Mouse (Mus musculus): Measurements from ENCODE around the gene Sycp3.
"Not testable (repeated sequence)": the region's sequence is repeated elsewhere in the genome, so short reads cannot be mapped to it uniquely, and the experiment has no call there.

Gene Sycp3

DNA sequence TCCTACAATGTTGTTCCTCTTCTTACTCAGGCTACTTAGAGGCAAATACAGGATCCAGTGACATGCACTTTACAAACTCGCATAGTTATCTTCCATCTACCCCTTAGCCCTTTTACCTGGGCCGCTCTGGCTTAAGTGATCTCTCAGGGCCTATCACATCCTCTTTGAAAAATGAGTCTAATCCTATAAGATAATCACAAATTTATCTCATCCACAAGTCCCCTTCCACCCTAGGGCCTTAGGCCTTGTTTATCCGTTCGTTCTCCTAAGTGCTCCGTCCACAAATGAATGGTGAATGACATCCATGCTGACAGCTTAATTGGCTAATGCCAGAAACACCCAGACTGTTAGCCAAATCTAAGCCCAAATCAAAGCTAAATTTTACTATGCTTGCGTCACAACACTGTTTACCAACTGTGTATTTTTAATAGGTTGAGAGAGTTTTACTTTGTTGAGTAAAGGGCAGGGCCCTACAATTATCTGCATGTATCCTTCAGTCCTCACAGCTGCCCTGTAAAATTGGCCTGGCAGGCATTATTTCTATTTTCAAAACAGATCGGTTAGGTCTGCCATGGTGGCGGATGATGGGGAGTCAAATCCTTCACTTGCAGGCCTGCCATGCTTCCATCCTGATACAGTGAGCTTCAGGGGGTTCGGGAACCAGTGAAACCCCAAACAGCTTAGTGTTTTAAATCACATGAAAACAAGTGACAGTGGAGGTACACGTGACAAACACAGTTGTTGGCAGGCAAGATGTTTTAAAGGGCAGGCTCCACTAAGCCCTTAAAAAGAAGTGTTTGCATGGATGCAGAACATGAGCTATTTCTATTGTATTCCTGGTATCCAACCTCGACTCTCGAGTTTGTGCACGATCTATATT, 42.8 kb downstream of the Sycp3 start:
- DNase-seq: peak in 1 of 2 experiments; percentile 15

DNA sequence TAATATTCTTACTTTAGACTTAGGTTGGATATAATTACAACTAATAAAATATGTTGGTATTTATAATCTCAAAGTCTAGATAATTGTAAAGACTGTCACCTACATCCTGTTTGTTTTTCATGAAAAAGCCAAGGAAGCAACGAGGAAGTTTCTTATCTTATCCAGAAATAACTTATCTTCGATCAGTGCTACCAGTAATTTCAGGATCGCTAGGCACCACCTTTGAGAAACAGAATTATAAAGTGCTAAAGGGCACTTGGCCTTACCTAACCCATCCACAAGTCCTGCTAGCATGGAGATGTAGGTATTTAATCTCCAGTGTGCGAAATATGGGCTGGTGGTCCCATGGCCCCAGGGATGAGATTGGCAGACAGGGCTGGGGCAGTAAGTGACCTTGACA, 43.5 kb downstream of the Sycp3 start:
- no peak for DNase-seq

DNA sequence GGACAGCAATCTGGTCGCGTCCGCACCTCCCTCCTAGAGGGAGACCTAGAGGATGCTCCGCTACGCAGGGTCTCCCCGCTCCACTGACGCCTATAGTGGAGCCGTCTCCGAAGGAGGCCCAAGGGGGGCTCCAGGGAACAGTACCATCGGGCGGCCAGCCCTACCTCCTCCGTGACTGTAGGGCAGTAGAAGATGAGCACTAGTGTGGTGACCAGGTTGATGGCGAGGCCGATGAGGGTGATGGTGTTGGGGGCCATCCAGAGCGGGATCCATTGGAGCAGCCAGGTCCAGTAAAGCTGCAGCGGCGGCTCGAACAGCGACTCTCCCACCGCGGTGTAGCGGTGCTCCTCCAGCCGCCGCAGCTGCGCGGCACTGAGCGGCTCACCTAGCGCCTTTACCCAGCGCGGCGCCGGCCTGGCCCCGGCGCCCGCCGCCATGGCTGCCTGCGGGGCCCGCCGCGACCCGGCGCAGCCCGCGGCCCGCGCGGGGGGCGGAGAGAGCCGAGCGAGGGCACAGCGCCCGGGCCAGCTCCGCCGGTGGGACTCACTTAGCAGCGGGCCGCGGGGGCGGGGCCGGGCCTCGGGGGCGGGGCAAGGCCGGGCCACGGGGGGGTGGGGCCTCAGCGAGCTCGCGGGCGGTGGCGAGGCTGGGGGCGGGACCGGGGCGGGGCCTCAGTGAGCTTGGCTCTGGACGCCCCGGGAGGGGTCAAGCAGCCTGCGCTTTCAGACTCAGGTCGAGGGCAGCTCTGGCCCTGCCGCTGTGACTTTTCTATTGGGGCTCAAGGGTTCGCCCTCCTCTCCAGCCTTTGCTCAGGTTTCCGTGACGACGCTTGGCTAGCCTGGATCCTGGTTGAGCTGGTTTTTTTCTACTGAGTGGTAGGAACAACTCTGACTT, 44.3 kb downstream of the Sycp3 start, which contains the start of gene Chpt1:
Gene Chpt1, minus strand, starts transcription at position 653 of the 894 bp plus-strand sequence.
- peak; percentile 95 to 97 for DNase-seq

DNA sequence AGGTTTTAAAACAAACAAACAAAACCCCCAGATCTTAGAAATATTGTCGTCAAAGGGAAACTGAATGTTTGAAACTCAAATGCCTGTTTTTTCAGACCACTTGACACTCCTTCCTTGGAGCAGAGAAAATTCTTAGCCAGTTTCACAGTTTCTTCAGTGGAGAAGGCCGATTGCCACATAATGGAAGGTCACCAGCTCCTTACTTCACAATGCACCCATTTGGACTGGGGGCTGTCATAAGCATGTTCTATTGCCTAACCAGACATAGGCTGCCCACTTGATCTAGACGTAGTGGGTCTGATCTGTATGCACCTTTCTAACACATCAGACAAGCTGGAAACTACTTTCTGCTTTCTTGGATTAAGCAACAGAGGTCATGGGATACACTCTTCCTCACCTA, 45.1 kb downstream of the Sycp3 start:
- DNase-seq: no peak

DNA sequence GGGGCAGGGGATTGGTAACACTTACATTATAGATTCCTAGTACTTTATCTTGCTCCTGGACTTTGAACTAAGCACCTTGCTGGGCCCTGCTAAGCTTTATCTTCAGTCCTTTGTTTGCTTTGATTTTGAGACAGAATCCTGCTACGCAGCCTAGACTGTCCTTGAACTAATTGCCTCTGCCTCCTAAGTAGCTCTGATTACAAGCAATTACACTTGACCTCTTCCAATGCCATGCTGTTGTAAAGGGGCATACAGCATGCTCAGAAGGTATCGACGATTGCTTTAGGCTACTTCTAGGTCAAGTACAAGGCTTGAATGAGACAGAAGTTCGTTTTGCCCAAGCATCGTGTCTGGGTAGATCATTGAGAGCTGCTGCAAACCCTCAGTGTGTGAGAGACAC, 45.9 kb downstream of the Sycp3 start:
- DNase-seq: no peak

DNA sequence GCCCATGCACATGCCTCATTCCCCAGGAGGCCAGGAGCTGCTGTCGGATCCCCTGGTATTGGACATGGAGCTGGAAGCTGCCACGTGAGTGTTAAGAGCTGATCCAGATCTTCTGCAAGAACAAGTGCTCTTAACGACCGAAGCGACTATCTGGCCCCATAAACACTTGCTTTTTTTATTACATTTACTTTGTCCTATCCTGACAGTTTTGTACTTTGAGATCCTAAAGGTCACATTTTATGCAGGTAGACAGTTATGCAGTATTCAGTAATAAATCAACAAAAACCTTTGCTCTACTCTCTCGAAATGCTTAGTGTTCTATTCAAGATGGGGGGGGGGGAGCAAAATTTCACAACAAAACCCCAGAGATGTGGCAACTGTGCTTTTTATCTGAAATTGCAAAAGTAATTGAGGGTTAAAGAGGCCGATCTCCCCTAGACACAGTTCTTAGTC, 48.3 kb downstream of the Sycp3 start:
- DNase-seq: no peak

DNA sequence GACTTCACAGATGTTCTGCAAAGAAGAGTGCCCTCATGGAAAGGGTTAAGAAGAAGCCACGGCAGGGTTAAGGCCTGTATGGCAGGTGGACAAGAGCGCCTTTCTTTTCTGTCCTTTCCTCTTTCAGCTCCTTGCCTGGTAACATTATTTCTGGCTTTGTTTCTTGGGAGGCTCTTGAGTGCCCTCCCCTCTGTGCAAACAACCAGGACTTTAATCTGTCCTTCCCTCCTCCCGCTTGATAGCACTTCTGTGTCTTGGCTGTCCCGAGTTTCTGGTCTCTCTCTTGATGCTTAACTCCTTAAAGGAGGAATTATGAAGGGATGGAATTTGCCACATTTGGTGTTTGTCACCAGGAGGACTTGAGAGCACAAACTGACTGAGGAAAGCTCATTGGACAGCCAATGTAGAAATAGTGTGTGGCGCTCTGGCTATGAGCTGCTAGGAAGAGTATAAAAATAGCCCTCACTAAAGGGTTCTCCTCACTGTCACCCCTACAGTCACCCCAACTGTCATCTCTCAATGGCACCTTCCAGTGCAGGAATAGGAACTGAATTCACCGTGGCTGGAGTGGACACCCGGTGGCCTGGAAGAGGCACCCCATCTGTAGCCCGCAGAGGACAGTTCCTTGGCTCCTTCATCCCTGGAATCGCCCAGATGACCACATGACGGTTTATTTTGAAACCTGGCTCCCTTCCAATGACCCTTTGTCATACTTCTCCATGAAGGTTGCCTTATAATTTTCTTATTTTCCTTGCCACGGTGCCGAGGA, 51.3 kb downstream of the Sycp3 start:
- peak in 1 of 2 experiments; percentile 26 for DNase-seq

DNA sequence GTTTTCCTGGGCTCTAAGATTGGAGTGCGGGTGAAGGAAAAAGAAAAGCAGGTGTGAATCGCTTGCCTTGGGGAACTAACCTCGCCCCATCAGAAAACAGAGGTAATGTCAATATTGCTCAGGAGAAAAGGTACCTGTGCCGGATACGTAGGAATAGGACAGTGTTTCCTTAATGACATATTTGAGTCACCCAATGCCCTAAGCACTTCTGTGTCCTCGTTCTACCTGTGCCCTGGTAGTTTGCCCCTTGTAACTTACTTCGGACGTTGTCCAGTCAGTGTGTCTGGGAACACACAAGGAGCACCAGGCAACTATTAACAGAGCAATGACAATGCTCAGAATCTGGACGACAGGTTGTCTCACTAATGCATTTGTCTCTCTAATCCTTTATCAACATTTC, 52.0 kb downstream of the Sycp3 start:
- DNase-seq: no peak

DNA sequence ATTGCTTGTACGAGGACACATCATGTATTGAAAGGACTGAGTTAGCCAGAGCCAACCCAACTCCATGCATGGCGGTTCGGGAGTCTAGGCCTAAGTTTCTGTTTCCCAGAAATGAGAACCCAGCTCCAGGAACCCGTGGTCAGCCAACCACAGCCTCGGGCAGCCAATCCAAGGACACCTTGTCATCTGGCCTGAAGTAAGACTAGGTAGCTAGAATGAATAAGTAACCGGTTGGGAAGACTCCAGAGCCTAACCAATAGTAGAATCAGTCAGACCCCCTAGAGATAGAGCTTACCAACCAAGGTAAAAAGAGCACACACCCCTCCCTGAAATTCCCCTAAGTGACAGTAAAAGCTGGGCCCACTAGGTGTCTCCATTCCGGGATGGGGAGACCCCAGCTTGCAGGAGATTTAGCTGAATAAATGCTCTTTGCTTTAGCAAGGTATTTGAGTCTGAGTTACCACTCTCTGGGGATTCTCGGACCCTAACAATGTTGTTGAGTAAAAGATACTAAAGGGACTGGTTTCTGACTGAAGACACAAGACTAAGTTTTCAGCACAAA, 54.3 kb downstream of the Sycp3 start:
- peak; percentile 17 to 25 for DNase-seq

DNA sequence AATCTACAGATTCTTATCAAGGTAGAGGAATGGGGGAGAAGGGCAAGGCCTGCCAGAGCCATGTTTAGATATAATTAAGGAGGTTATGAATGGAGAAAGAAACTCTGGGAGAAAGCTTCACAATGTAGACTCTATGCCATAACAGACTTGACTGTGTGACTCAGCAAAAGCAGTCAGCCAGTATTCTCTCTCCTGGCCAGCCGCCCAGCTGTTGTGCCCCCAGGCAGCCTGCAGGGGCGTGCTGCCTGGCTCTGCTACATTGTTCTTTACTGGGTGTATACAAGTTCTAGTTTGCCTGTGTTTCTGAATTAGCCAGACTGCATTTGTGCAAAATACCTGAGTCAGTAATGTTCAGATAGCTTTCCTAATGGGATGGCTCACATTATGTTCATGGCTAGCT, 55.1 kb downstream of the Sycp3 start:
- DNase-seq: peak; percentile 71 to 78

DNA sequence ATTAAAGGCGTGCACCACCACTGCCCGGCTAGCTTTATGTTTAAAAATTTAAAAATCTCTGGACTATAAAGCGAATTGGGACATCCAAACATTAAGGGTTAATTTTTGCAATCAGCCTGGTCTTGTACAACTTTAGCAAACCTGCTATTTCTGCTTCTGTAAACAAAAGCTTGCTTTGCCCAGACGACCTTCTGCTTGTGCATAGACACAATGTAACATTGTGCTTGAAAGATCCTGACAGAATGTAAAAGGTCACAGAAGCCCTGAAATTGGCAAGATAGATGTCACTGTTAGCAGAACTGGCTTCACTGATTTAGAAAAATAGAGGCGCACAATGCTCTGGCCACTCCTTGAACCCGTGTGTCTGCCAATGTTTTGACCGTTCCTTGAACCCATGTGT, 55.7 kb downstream of the Sycp3 start:
- not testable (repeated sequence) for DNase-seq

DNA sequence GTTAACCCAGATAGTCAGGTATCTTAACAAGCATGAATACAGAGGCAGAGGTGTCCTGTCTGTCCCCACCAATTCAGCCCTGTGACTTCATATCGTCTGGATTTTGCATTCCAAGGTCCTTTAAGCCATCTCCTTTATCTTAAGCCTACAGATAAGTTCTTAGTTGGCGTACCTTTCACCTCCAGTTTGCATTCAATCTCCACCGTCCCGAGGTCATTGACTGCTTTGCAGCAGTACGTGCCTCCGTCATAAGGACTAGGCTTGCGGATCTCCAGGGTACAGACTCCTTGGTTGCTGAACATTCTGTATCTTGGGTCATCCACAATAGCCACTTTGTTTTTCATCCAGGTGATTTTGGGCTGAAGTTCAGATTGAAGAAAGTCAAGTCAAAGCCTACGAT, 63.4 kb downstream of the Sycp3 start:
- DNase-seq: no peak
